10 mouse cellular contexts compared by ENCODE assay signal in the genomic region with DNA sequence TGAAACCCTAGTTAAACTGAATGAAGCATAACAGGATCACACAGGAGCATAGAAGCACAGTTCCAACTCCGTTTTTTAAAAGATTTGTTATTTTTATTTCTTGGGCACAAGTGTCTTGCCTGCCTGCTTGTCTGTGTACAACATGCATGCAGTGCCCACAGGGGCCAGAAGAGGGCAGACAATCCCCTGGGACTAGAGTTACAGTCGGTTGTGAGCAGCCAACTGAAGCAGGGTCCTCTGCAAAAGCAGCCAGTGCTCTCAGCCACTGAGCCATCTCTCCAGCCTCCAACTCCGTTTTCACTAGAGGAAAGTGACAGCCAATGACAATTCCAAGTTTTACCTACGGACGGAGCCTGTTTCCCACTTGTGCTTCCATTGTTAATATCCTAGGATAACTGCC. TPM values are rescaled to one million over a fixed set of nuclear protein-coding genes. Genes with fewer than 3 reads are reported as not detected.
A peak's percentile ranks its signal among the peaks of the same experiment; 100 is the strongest.
DNase-seq lines count a peak whose midpoint lies in the region; ATAC-seq and TF ChIP-seq lines count a peak whose summit lies in the region.
"Had no signal": no experiment of that assay in that cellular context is flagged by ENCODE, and none has a peak within 500 bp of the region (broad histone marks: within the 10 kb centered on the region; RNA-seq: fewer than 3 reads in every experiment).

No protein-coding gene starts in this region.

- no peak overlapping the region for H3K27ac ChIP-seq in forebrain, postnatal 0 days (ENCODE audit: low read depth, low read length)
- H3K27ac ChIP-seq in forebrain, embryonic 16.5 days (ENCODE audit: low read length) = no peak overlapping the region
- no peak overlapping the region for H3K27ac ChIP-seq in midbrain, embryonic 10.5 days (replicated peaks)
- H3K27ac ChIP-seq in midbrain, embryonic 15.5 days = no peak overlapping the region
- H3K27ac ChIP-seq: hindbrain, embryonic 15.5 days had no signal

- peak; percentile 43 for DNase-seq in forebrain, postnatal 0 days
- DNase-seq in midbrain, embryonic 10.5 days (ENCODE audit: low spot score) = peak; percentile 54
- peak; percentile 62 for DNase-seq in adrenal gland, postnatal 14 days
- peak; percentile 40 for DNase-seq in kidney, adult 9 months
- no peak for DNase-seq in urinary bladder, postnatal 36 days (ENCODE audit: low spot score in 2 of 2)

- 51% methylated on average over 5 of the region's 5 CpGs for WGBS in forebrain, postnatal 0 days
- 53% methylated on average over 5 of the region's 5 CpGs for WGBS in forebrain, embryonic 16.5 days
- WGBS in midbrain, embryonic 10.5 days = 59% methylated on average over 5 of the region's 5 CpGs
- 58% methylated on average over 5 of the region's 5 CpGs for WGBS in midbrain, embryonic 15.5 days

- no peak for ATAC-seq in forebrain, postnatal 0 days
- ATAC-seq in forebrain, embryonic 16.5 days = no peak
- ATAC-seq in midbrain, embryonic 15.5 days (replicated peaks) = no peak
- ATAC-seq in neutrophil, adult 5-6 weeks (ENCODE audit: extremely low read depth, insufficient number of reproducible peaks, low FRiP score, poor library complexity, severe bottlenecking) = 0 out of 2 replicates have a peak, but pooled peaks have one; percentile 41

- H3K36me3 ChIP-seq in forebrain, postnatal 0 days (ENCODE audit: insufficient read depth) = no peaks in the 10 kb centered on the region
- H3K36me3 ChIP-seq in forebrain, embryonic 16.5 days (ENCODE audit: control insufficient read depth, insufficient read depth) = no peaks in the 10 kb centered on the region
- H3K36me3 ChIP-seq in midbrain, embryonic 10.5 days = no peaks in the 10 kb centered on the region
- no peaks in the 10 kb centered on the region for H3K36me3 ChIP-seq in midbrain, embryonic 15.5 days (replicated peaks)
- H3K36me3 ChIP-seq: hindbrain, embryonic 15.5 days had no signal

- H3K9ac ChIP-seq in forebrain, postnatal 0 days = no peak overlapping the region
- no peak overlapping the region for H3K9ac ChIP-seq in forebrain, embryonic 16.5 days (replicated peaks; ENCODE audit: low read depth, low read length)
- no peak overlapping the region for H3K9ac ChIP-seq in midbrain, embryonic 15.5 days
- H3K9ac ChIP-seq: hindbrain, embryonic 15.5 days had no signal

- peak; percentile 62 for TF ChIP-seq CTCF in forebrain, postnatal 0 days (IDR thresholded peaks at IDR 0.05; ENCODE audit: low read depth)

- H3K9me3 ChIP-seq in forebrain, postnatal 0 days (ENCODE audit: low read length) = no peaks in the 10 kb centered on the region
- no peaks in the 10 kb centered on the region for H3K9me3 ChIP-seq in forebrain, embryonic 16.5 days (ENCODE audit: control insufficient read depth, low read length)
- H3K9me3 ChIP-seq in midbrain, embryonic 10.5 days (replicated peaks) = no peaks in the 10 kb centered on the region
- no peaks in the 10 kb centered on the region for H3K9me3 ChIP-seq in midbrain, embryonic 15.5 days
- H3K9me3 ChIP-seq: hindbrain, embryonic 15.5 days had no signal

- H3K4me2 ChIP-seq in forebrain, postnatal 0 days (ENCODE audit: low read depth) = no peak overlapping the region
- no peak overlapping the region for H3K4me2 ChIP-seq in forebrain, embryonic 16.5 days (ENCODE audit: low read length)
- H3K4me2 ChIP-seq in midbrain, embryonic 15.5 days = no peak overlapping the region
- H3K4me2 ChIP-seq: hindbrain, embryonic 15.5 days had no signal

- no peaks in the 10 kb centered on the region for H3K27me3 ChIP-seq in forebrain, postnatal 0 days (ENCODE audit: insufficient read depth, low read length)
- H3K27me3 ChIP-seq in forebrain, embryonic 16.5 days (replicated peaks; ENCODE audit: control insufficient read depth, insufficient read depth, low read length) = no peaks in the 10 kb centered on the region
- H3K27me3 ChIP-seq in midbrain, embryonic 10.5 days (ENCODE audit: low read depth, poor library complexity, severe bottlenecking) = no peaks in the 10 kb centered on the region
- H3K27me3 ChIP-seq in midbrain, embryonic 15.5 days (replicated peaks) = no peaks in the 10 kb centered on the region
- H3K27me3 ChIP-seq: hindbrain, embryonic 15.5 days had no signal

- no peak overlapping the region for H3K4me3 ChIP-seq in forebrain, postnatal 0 days (ENCODE audit: low read depth, low read length)
- no peak overlapping the region for H3K4me3 ChIP-seq in forebrain, embryonic 16.5 days (replicated peaks; ENCODE audit: low read length)
- no peak overlapping the region for H3K4me3 ChIP-seq in midbrain, embryonic 10.5 days
- H3K4me3 ChIP-seq in midbrain, embryonic 15.5 days = no peak overlapping the region
- H3K4me3 ChIP-seq: hindbrain, embryonic 15.5 days; myocyte had no signal

- H3K4me1 ChIP-seq in forebrain, postnatal 0 days (ENCODE audit: insufficient read depth) = no peaks in the 10 kb centered on the region
- no peaks in the 10 kb centered on the region for H3K4me1 ChIP-seq in forebrain, embryonic 16.5 days (replicated peaks; ENCODE audit: control insufficient read depth, insufficient read depth, low read length)
- H3K4me1 ChIP-seq in midbrain, embryonic 10.5 days = no peaks in the 10 kb centered on the region
- no peaks in the 10 kb centered on the region for H3K4me1 ChIP-seq in midbrain, embryonic 15.5 days
- H3K4me1 ChIP-seq: hindbrain, embryonic 15.5 days had no signal

RNA-seq across cellular contexts. Expression of a gene that starts 33.4 kb away (rescaled TPM):
- 0.10 and 0.77 TPM in 2 replicates for total RNA-seq in forebrain, postnatal 0 days (2014; rRNA removed)
- 0.19 and 0.21 TPM in 2 replicates for polyA plus RNA-seq in forebrain, postnatal 0 days (2015; fragmentation: Nextera tagmentation; extraction: Ambion mirVana)
- 0.34 TPM in 1 of 2 replicates, not detected in the other for polyA plus RNA-seq in forebrain, embryonic 16.5 days (2015; fragmentation: Nextera tagmentation; extraction: Ambion mirVana)
- 0.62 and 0.64 TPM in 2 replicates for polyA plus RNA-seq in midbrain, embryonic 10.5 days (2016; fragmentation: Nextera tagmentation; extraction: Ambion mirVana)
- polyA plus RNA-seq in midbrain, embryonic 15.5 days (2015; fragmentation: Nextera tagmentation; extraction: Ambion mirVana) = 1.2 and 1.4 TPM in 2 replicates
- 0.22 TPM in 1 of 2 replicates, not detected in the other for total RNA-seq in adrenal gland, postnatal 14 days (2021)
- total RNA-seq in neutrophil, adult 5-6 weeks (2017) = not detected in 2 replicates
- polyA plus RNA-seq: myocyte had no signal

Comparison
In these comparisons a context has a peak if more than half of its experiments do, and no peak if none do; other contexts are left out.
1. DNase-seq: peak in forebrain, postnatal 0 days (single experiment), midbrain, embryonic 10.5 days (single experiment), adrenal gland, postnatal 14 days (single experiment) and kidney, adult 9 months (single experiment); none in urinary bladder, postnatal 36 days (0 of 2).